Mouse (Mus musculus) MEL-GATA-1-ER (cell line): ENCODE results near the gene Ssu72.

Source experiments
- DNase-seq: peaks from one replicate; pipeline ENCODE4 v3.0.0-alpha.2; 2012; ENCODE audit warnings: low read depth; ENCODE audit errors: extremely low read depth

Ssu72 gene

DNA sequence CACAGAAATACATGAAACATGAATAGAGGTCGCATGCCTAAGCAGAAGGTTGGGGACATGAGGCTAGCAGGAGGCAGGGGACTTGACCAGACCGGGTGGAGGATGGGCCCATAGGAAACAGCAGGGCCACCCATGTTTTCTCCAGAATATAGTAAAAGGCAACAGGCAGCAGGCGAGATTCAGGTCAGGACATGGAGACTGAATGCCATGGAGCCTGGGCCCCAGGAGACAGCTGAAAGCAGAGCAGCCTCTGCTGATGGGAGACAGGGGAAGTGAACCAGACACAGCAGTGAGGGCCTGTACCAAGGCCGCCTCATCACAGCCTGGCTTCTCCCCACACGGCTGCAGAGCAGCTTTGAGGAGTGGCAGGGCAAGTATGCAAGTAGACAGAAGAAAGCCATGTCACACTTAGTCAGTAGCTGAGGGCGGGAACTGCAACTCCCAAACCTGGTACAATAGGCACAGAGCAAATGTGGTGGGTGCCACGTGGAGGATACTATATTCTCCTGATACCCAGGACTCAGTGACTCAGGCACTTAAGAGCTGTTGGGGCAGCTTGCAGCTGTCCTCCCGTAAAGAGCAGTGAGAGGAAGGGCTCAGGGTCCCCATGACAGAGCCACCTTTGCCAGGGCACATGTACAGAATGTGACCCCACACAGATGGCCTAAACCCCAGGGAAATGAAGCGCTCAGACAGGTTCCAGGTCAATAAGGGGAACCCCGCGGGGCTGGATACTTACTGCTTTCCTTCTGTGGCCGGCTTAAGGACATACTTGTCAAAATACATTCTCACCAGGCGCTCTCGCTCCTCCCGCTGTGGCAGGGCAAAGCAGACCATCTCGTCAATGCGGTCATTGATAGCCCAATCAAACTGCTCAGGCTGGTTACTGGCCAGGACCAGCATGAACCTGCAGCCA is 42.2 kb downstream of the Ssu72 start:
- no peak for DNase-seq

DNA sequence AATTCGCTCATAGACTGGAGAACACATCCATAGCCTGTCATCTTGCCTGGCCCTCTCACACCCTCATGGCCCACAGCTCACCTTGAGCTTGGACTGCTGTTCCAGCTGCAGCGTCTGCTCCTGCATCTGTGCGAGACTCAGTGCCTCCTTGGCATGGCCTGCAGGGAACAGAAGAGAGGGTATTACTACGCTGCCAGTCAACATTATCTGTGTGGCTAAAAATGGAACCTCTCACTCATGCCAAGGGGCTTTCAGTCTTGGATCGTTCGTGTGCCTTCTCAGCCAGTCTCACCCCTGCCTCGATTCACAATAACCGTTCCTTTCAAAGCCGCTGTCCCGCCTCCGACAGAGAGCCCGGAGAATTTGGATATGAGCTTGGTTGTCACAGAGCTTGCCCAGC is 52.4 kb downstream of the Ssu72 start:
- no peak for DNase-seq

DNA sequence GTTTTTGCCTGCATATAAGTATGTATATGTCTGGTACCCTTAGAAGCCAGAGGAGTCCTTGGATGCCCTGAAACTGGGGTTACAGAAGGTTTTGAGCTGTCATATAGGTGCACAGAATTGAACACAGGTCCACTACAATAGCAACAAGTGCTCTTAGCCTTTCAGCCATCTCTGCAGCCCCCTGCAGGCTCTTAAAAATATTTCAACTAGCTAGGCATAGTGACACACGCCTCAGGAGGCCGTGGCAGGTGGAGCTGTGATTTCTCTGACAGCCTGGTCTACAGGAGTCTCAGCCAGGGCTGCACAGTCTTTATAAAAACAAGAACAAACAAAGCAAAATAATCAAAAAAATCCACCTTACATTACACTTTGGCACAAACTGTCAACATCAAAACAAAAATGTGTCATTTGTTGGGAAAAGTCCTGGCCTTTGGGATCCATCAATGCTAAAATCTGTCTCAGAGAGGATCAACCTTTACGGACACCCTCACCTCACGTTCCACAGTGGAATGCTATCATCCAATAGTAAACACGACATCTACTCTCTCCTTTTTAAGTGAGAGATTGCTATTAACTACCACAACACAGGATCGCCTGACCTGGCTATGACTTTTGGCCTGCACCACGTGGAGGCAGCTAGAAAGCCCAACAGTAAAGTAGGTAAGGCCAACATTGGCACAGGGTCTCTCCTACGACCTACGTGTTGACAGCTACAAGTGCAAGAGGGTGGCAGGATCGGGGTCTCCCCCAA is 55.4 kb downstream of the Ssu72 start:
- no peak for DNase-seq

DNA sequence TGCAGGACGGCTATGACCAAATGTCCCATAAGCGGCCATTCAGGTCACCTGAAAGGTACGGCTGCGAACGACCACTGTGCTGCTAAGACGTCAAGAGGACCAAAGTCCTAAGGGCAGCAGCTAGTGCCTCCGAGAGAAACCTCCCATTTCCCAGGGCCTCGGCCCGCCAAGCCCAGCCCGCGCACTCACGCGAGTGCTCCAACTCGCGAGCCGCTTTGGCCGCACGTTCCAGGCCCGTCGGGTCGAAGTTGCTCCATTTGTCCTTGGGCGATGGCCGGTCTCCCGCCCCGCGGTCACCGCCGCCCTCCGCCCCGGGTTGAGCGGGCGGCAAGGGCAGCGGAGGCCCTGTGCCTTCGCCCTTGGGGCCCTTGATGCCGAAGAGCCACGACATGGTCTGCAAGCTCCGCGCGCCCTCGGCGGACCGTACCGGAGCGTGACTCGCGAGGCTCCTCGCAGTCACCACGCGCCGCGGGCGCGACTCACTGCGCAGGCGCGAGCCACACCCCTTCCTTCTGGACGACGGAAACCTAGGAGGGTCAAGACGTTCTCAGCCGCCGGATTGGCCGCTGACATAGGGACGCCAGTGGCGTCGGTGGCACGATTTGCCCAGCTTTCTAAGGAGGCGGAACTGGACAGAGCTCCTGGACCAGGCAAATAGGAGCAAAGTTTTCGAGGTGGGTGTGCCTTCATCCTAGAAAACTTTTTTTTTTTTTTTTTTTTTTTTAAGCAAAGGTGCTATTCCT is 56.2 kb downstream of the Ssu72 start, which contains the start of gene Atad3a:
Gene Atad3a, minus strand, starts transcription at position 481 of the 743 bp plus-strand sequence.
- DNase-seq: peak; percentile 99

DNA sequence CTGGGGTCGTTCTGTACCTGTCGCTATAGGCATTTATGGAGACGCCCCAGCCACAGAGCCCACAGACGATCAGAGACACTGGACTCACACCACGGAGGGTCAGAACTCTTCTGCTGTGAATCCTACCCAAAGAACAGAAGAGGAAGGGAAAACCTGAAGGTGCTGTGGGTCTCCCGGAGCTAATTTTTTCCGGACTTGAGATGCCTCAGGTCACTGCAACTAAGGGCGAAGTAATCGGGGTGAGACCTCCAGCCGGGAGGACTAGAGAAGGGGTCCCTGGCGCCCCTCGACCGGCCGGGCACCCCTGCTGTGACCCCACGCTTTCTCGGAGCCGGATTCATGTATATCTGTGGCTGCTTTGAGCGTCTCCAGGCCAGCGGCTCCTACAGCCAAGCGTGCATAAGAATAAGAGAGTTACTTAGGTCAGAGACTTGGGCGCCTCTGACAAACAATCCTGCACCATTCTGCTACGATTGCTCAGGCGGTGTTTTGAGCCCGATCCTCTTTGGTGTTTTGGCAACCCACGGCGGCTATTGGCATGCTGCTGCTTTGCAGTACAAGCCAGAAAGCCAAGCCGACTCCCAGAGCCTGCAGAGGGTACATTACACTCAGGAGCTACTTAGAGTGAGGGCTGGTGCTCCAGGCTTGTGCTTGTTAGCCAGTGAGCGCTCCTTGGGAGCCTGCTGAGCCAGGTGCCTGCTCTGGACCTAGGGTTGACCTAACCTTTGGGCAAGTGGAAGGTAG is 56.9 kb downstream of the Ssu72 start:
- no peak for DNase-seq

DNA sequence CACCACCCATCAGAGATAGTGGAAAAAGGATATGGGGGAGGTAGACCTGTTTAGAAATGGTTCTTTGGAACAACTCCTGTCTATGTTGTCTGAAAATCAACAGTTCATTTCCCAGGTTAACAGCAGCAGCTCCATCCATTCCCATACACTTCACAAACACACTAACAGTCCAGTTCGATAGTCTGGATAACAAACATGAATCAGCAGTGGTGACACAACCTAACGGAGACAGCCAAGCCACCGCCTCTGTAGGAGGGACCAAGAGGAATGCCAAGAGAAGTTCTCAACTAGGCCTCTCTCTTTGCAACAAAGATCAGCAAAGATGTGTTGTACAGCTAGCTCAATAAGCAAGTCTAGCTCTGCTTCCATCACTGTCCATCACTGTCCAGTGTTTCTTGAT is 57.8 kb downstream of the Ssu72 start:
- no peak for DNase-seq

DNA sequence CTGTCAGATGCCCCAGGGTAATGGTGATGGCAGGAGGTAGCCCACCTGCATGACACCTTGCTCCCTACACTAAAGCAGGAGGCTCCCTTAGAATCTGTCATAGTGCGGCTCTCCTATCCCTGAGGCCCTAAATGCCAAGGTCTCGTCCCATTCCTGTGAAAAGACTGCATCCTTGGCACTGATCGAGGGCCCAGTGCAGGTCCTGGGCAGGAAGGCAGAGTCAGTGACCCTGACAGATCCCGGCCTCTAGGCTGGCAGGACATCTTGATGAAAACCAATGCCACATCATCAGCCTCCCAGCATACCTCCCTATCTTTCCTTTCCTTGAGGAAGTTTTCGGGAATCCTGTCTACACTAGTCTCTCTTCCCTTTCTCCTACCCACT is 64.9 kb downstream of the Ssu72 start:
- DNase-seq: no peak

DNA sequence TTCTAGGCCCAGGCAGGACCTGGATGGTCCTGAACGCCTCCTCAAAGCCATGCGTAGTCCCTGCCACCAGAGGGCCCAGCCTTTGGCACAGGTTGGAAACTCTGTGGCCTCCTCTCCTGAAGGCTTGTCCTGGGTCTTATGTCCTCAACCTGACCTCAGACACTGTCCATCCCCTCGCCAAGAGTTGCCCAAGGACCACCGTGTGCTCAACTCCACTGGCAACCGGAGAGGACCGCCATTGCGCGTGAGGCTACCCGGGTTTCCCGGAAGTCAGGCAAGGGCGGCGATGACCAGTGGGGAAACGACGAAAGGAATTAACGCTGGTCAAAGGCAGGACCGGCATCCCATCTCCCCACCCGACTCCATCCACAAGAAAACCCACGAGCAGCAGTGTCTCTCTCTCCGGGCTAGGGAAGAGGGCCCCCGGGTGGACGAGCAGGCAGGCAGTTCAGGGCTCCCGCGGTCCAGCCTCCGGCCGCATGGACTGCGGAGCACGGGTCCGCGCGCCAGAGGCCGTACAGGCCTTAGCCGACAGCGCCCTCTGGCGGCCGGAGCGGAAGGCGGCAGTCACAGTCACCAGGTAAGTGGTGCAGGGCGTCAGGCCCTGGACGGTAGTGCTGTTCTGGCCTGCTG is 65.4 kb downstream of the Ssu72 start:
- peak; percentile 58 for DNase-seq

DNA sequence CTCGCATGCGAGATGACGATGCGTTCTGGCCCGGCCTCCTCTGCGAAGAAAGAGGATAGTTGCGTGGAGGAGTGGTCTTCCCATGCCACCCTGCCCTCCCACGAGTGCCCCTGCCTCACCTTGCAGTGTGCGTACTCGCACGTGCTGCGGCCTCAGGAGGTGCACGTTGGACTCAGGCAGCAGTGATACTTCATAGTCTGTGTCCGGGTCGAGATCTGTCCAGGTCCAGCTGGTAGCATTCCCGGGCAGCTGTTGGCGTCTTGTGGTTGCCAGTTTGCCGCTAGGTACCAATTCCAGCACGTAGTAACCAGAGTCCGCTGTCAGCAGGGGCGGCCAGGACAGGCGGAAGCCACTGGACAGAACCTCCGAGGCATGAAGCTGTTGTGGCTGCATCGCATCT is 66.0 kb downstream of the Ssu72 start:
- DNase-seq: no peak

DNA sequence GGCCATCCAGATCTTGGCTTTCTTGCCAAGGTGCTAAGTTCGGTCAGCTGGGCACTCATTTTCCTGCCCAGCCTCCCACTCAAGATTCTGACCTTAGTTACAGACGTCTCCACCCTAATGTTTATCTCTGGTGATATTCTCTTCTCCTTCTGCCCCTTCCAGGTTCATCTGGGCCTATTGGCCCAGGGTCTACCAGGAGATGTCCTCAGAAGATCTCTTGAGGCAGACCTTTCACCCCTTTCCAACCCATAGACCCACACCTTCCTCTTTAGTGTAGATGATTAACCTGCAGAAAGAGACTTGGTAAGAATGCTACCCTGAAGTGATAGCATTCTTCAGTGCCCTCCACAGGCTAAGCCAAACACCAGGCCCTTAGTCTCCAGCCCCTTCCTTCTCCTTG is 67.1 kb downstream of the Ssu72 start:
- no peak for DNase-seq

DNA sequence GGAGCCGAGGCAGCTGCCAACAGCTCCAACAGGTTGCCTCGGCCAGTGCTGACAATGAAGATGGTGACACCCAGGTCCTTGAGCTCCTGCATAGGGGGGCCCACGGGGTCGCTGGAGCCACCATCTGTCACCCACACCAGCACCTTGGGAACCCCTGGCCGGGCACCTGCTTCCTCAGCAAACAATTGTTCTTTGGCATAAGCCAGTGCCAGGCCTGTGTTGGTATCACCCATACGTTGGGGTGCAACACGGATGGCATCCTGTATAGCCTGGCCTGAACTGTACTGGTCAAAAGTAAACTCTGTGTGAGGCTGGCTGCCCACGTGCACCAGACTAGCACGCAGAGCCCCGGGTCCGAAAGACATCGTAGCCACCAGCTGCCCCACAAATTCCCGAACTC is 68.2 kb downstream of the Ssu72 start:
- DNase-seq: no peak

DNA sequence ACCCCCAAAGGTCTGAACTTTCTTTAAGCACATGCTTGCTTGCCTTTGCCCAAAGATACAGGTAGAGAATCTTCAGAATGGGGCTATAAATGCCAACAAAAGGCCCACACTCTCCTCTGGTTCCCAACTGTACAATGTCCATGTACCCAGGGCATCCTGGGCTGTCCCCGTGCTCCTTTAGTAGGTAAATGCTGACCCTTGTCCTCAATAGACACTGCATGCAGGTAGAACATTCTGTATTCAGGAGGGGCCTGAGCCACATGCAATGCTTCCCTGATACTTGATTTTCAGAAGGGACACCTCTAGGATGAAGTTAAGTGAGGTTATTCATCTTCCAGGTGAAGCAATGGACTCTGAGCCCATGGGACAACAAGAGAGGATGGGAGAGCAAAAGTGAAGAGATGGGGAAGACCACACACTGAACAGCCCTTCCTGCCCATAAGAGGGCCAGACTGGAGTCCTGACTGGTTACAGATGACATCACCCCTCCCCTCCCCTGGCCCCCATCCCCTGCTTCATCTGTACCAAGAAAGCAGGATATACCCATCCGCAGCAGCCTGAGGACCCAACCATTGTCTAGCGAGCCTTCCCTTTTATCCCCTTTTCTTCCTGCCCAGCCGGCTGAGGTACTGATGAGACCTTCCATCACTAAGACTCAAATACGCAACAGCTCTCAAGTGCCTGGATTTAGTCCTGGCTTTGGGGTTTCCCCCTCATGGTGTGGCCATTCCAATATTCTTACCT is 68.9 kb downstream of the Ssu72 start:
- DNase-seq: no peak

DNA sequence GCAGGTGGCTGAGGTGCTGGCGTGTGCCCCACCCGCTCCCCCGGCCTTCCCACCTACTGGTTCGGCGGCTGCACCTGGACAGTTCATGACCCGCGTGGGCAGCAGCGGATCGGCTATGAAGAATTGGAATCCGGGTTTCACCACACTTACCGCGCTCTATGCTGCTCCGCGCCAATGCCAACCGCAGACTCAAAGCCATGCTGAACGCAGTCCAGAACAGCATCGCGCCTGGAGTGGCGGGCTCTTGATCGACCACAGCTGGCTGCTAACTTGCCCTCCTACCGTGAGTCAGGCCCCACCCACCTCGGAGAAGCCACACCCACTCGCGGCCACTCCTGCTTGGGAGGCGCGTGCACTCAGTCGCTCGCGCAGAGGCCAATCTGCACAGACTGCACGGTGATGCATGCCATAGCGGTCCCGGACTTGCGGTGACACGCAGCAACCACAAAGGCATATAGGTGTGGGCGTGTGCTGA is 69.7 kb downstream of the Ssu72 start, which contains the start of gene Vwa1:
Gene Vwa1, minus strand, starts transcription at position 419 of the 475 bp plus-strand sequence.
- DNase-seq: peak; percentile 47

DNA sequence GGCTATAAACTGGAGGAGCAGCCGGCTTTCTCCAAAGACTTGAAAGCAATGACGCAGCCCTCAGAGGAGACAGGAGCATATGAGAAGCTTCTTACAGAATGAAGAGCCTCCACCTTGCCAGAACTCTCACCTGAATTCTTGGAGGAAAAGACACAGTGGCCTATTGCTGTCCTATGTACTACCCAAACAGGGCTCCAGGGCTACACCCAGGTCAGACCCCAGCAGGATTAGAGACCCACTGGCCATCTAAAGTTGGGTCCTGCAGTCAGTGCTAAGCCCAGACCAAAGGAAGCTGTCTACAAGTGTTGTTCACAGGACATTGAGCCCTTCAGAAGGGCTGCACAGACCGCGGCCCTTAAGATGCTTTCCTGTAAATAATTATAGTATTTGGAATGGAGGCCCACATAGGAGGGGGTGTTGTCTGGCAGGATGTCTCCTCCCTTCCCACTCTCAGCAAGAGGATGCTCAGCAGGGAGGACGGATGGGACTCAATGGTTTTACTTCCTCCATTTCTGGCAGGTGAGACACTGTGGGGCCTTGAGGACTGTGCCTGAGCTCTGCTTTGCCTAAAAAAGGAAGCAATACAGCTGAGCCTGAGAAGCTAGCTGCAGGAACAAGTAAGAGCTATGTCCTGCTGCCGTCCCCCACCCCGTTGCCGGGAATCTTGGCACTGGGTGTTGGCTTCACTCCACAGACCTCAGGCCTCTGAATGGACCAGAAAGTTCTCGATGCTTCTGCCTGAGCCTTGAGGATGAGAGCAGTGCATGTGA is 70.6 kb downstream of the Ssu72 start:
- no peak for DNase-seq

DNA sequence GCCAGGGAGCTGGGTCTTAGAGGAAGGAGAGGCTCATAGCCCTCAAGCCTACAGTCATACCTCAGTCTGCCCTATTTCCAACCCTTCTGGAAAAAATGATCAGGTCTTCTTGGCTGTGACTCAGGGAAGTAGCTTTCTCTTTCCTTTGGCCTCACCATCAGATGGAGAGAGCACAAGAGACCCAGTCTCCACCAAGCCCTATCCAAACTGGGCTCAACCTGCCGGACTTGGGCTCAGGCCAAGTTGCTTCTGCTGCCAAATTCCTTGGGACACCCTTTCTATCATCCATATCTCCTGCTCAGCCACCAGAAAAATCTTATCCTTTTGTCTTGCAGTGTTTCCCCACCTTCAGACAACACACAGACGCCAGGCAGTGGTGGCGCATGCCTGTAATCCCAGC is 71.3 kb downstream of the Ssu72 start:
- no peak for DNase-seq

DNA sequence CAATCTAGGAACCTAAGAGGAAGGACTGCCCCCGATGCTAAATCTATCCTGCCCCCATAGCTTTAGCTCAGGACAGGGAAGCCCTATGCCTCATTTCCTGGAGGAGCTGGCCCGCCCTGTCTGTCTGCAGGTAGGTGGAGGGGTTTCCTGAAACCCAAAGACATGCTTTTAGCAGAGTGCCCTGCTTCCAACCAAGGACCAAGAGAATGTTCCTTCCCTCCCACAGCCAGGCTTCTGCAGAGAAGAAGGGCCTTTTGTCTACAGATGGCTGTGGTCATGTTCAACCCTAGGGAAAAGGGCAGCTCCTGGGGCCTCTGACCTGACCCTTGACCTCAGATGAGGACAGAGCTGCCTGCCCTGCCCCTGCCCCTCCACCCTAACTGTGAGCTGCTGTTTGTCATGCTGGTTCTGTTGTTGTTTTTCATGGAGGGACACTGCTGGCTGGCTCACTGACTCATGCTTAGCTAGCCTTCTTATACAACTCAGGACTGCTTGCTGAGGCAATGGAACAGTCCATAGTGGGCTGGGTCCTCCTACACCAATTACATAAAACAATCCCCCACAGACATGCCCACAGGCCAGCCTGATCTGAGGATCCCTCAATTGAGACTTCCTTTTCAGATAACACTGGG is 72.2 kb downstream of the Ssu72 start:
- DNase-seq: no peak

DNA sequence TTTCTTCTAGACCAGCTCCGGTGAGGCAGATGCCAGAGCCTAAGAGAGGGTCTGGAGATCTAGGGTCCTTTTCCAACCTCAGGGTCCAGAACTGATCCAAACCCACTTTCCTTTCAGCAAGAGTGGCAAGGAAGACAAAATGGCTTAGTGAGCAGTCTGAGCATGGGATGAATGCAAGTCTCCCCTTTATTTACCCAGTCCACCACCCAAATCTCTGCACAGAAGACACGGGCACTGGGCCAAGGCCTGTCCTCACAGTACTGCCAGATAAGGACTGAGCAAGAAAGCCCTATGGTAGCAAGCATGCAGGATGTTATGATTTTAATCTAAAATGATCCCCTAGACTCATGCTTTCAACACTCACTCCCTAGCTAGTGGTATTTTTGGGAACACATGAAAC is 73.2 kb downstream of the Ssu72 start:
- DNase-seq: no peak

DNA sequence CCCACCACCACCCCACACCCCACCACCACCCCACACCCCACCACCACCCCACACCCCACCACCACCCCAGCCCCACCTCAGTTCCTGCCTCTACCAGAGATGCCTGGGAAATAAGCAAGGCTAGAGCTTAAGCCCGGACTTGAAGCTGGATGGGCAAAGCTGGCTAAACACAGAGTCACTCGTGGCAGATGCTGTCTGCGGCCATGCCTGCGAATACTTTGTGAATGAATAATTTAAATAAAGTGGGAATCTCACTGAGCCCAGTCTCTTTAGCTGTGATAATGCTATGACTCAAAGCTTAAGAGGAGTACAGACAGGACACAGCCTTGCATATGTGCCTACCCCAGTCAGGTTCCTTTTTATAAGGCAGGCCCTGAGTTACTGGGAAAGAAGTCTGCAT is 74.9 kb downstream of the Ssu72 start:
- no peak for DNase-seq

DNA sequence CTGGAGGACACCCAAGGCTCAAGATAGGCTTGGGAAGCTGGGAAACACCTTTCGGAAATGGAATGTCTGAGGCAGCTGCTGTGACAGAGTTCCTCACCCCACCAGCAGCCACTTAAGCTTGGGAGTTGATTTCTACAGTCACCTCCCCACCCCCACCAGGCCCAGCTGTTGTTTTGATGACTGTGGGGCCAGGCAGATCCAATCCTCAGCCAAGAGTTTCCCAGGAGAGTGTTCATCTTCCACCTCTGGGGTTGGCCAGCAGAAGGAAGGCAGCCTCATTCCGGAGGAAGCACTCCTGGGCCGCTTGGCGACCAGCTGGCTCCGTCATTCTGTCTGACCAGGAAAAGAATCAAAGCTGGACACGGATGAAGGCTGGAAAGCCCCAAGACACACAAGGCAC is 76.3 kb downstream of the Ssu72 start:
- no peak for DNase-seq
